Mouse (Mus musculus): ENCODE results near the gene Mymx.
"Not testable (repeated sequence)": the region's sequence is repeated elsewhere in the genome, so short reads cannot be mapped to it uniquely, and the experiment has no call there.

Mymx gene

GRCm38 (mm10) chr17:45601877-45602304, at the start of gene Mymx:
Gene Mymx (minus strand): TSS chr17:45602102.
- no peak for DNase-seq

- no peak for DNase-seq
Measured at GRCm38 (mm10) chr17:45644185-45644584, 42.3 kb upstream of the Mymx start.

- peak; percentile 74 to 85 for DNase-seq
Measured at GRCm38 (mm10) chr17:45642701-45643100, 40.8 kb upstream of the Mymx start.

GRCm38 (mm10) chr17:45641981-45642380, 40.1 kb upstream of the Mymx start:
- no peak for DNase-seq

GRCm38 (mm10) chr17:45638596-45639295, 36.8 kb upstream of the Mymx start:
- DNase-seq, result no peak

- DNase-seq, result no peak
Measured at GRCm38 (mm10) chr17:45634033-45634432, 32.1 kb upstream of the Mymx start.

- no peak for DNase-seq
Measured at GRCm38 (mm10) chr17:45631940-45632339, 30.0 kb upstream of the Mymx start.

- no peak for DNase-seq
Measured at GRCm38 (mm10) chr17:45630992-45631391, 29.1 kb upstream of the Mymx start.

GRCm38 (mm10) chr17:45629861-45630694, 28.2 kb upstream of the Mymx start:
- peak; percentile 79 to 86 for DNase-seq

- DNase-seq, result no peak
Measured at GRCm38 (mm10) chr17:45628885-45629855, 27.3 kb upstream of the Mymx start.

GRCm38 (mm10) chr17:45628160-45628559, 26.3 kb upstream of the Mymx start:
- no peak for DNase-seq

GRCm38 (mm10) chr17:45626577-45627134, 24.8 kb upstream of the Mymx start:
- peak; percentile 75 for DNase-seq

- DNase-seq, result not testable (repeated sequence)
Measured at GRCm38 (mm10) chr17:45623425-45623824, 21.5 kb upstream of the Mymx start.

GRCm38 (mm10) chr17:45619386-45620256, 17.7 kb upstream of the Mymx start:
- DNase-seq, result no peak

GRCm38 (mm10) chr17:45618941-45619385, 17.1 kb upstream of the Mymx start:
- no peak for DNase-seq

GRCm38 (mm10) chr17:45617655-45618054, 15.8 kb upstream of the Mymx start:
- no peak for DNase-seq

- no peak for DNase-seq
Measured at GRCm38 (mm10) chr17:45616679-45617078, 14.8 kb upstream of the Mymx start.

GRCm38 (mm10) chr17:45616046-45616650, 14.2 kb upstream of the Mymx start:
- no peak for DNase-seq

GRCm38 (mm10) chr17:45612921-45613320, 11.0 kb upstream of the Mymx start:
- DNase-seq, result no peak

- DNase-seq, result no peak
Measured at GRCm38 (mm10) chr17:45612008-45612407, 10.1 kb upstream of the Mymx start.
